ENCODE assay signal across 7 mouse cellular contexts in genomic region chr7:78658026-78658425, GRCm38 (mm10).
DNase-seq lines count a peak whose midpoint lies in the region; ATAC-seq and TF ChIP-seq lines count a peak whose summit lies in the region.

No protein-coding gene starts in this region.

- no peaks in the 10 kb centered on the region for H3K9me3 ChIP-seq in midbrain, embryonic 13.5 days
- H3K9me3 ChIP-seq in liver, embryonic 12.5 days (replicated peaks), result no peaks in the 10 kb centered on the region

- 62% methylated on average over 10 of the region's 10 CpGs for WGBS in lung, adult 2 months
- 31% methylated on average over 10 of the region's 10 CpGs for whole genome bisulfite sequencing in midbrain, embryonic 13.5 days
- 63% methylated on average over 10 of the region's 10 CpGs for WGBS in liver, embryonic 12.5 days (ENCODE audit: insufficient replicate concordance)

- no peak for TF ChIP-seq CTCF in lung, adult 2 months (IDR thresholded peaks at IDR 0.05; ENCODE audit: insufficient read depth, low read length)
- TF ChIP-seq CTCF in brain, embryonic 14.5 days (IDR thresholded peaks at IDR 0.05; ENCODE audit: borderline replicate concordance, extremely low read depth, insufficient read depth, insufficient read length), result no peak

- no peaks in the 10 kb centered on the region for H3K36me3 ChIP-seq in midbrain, embryonic 13.5 days
- no peaks in the 10 kb centered on the region for H3K36me3 ChIP-seq in liver, embryonic 12.5 days

- H3K4me1 ChIP-seq in lung, adult 2 months (ENCODE audit: control insufficient read depth, insufficient read depth, low read length), result no peaks in the 10 kb centered on the region
- H3K4me1 ChIP-seq in midbrain, embryonic 13.5 days (replicated peaks), result peaks cover 6% of the 10 kb centered on the region; the same call in 1 of the 2 replicates
- no peaks in the 10 kb centered on the region for H3K4me1 ChIP-seq in liver, embryonic 12.5 days

- DNase-seq in lung, postnatal 10 days, result peak; percentile 31
- no peak for DNase-seq in lung, adult 2 months
- peak; percentile 56 for DNase-seq in brain, embryonic 14.5 days (ENCODE audit: low read depth)
- peak; percentile 14 for DNase-seq in gonadal fat pad, adult 2 months (ENCODE audit: low read depth)
- DNase-seq in T-cell, adult 2 months (ENCODE audit: low spot score), result no peak

- TF ChIP-seq POLR2A in lung, adult 2 months (IDR thresholded peaks at IDR 0.05; ENCODE audit: borderline replicate concordance, extremely low read depth, low read depth, low read length), result no peak
- TF ChIP-seq POLR2A in brain, embryonic 14.5 days (IDR thresholded peaks at IDR 0.05; ENCODE audit: borderline replicate concordance, extremely low read depth, insufficient read depth, insufficient read length, poor library complexity, severe bottlenecking), result no peak

- no peak overlapping the region for H3K4me3 ChIP-seq in lung, adult 2 months (replicated peaks; ENCODE audit: extremely low read depth, low read depth, low read length)
- H3K4me3 ChIP-seq in midbrain, embryonic 13.5 days (replicated peaks), result no peak overlapping the region
- H3K4me3 ChIP-seq in liver, embryonic 12.5 days, result no peak overlapping the region

- H3K27ac ChIP-seq in midbrain, embryonic 13.5 days, result no peak overlapping the region
- no peak overlapping the region for H3K27ac ChIP-seq in liver, embryonic 12.5 days

- ATAC-seq in midbrain, embryonic 13.5 days, result peak; percentile 72
- ATAC-seq in liver, embryonic 12.5 days, result no peak

- no peak overlapping the region for H3K9ac ChIP-seq in midbrain, embryonic 13.5 days (replicated peaks)
- no peak overlapping the region for H3K9ac ChIP-seq in liver, embryonic 12.5 days

- H3K27me3 ChIP-seq in midbrain, embryonic 13.5 days, result no peaks in the 10 kb centered on the region
- H3K27me3 ChIP-seq in liver, embryonic 12.5 days (replicated peaks), result no peaks in the 10 kb centered on the region

- H3K4me2 ChIP-seq in midbrain, embryonic 13.5 days (replicated peaks), result no peak overlapping the region
- no peak overlapping the region for H3K4me2 ChIP-seq in liver, embryonic 12.5 days

Comparison
In these comparisons a context has a peak if more than half of its experiments do, and no peak if none do; other contexts are left out.
1. DNase-seq: peak in lung, postnatal 10 days (single experiment), brain, embryonic 14.5 days (single experiment) and gonadal fat pad, adult 2 months (single experiment); none in lung, adult 2 months (single experiment) and T-cell, adult 2 months (single experiment).